Mouse (Mus musculus) cerebellum, adult 2 months (tissue): Measurements from ENCODE around the gene Emilin2. TPM values are rescaled to one million over a fixed set of nuclear protein-coding genes. Genes with fewer than 3 reads are reported as not detected.

Experiments
- DNase-seq, 2 experiments: peaks; one replicate each; pipeline ENCODE4 v3.0.0; 2021
- H3K27ac ChIP-seq: fragments of 200-500 bp; 2 replicates; pipeline ENCODE4 v1.5.1; 2012; ENCODE audit warnings: low read length, control low read depth, inconsistent platforms; ENCODE audit not compliant: insufficient read depth
- H3K27me3 ChIP-seq: fragments of 200-500 bp; 2 replicates; pipeline ENCODE4 v1.6.1; 2012; ENCODE audit warnings: inconsistent platforms, mild to moderate bottlenecking, low read length, moderate library complexity; ENCODE audit not compliant: control insufficient read depth, insufficient read depth
- H3K4me1 ChIP-seq: fragments of 200-500 bp; 2 replicates; pipeline ENCODE4 v1.6.1; 2011; ENCODE audit warnings: low read length; ENCODE audit not compliant: control insufficient read depth, insufficient read depth
- H3K4me3 ChIP-seq: fragments of 200-500 bp; replicated peaks from 2 replicates; pipeline ENCODE3; 2011; ENCODE audit warnings: mild to moderate bottlenecking, low read depth, low read length, control low read depth; ENCODE audit not compliant: insufficient read depth
- CTCF ChIP-seq: fragments of 200-500 bp; IDR thresholded peaks from 2 replicates; pipeline ENCODE4 v1.5.1; 2011; ENCODE audit warnings: low read depth, mild to moderate bottlenecking, control low read depth, low read length, moderate library complexity, borderline replicate concordance; ENCODE audit not compliant: insufficient read depth
- POLR2A ChIP-seq: fragments of 200-500 bp; IDR thresholded peaks from 2 replicates; pipeline ENCODE4 v1.6.1; 2011; ENCODE audit warnings: low read length, control low read depth, borderline replicate concordance; ENCODE audit not compliant: insufficient read depth
- WGBS: fragments of 180-500 bp; shearing (Covaris S2); methylation state at CpG from one replicate; pipeline ENCODE4 v1.1.7; 2018; 5-methylcytosine and 5-hydroxymethylcytosine counted together
- polyA plus RNA-seq: library from polyadenylated mRNA; depleted of rRNA; stranded (reverse); fragments of >200 nt; gene quantifications from 2 replicates; pipeline ENCODE4 v1.2.3, GENCODE M21; 2012; rRNA removed

Gene Emilin2
- polyA plus RNA-seq = 3.7 and 4.5 TPM in 2 replicates

GRCm38 (mm10) chr17:71311340-71312171, at the start of gene Emilin2:
Emilin2 (minus strand) TSS chr17:71311978.
- TF ChIP-seq POLR2A = no peak
- TF ChIP-seq CTCF = no peak
- no peak within 1 kb of the TSS for H3K27ac ChIP-seq
- 13% methylated on average over 20 of the region's 20 CpGs for WGBS
- DNase-seq = no peak
- peak within 1 kb of the TSS; percentile 29 for H3K4me3 ChIP-seq
- 0 out of 2 replicates have a peak, but pooled peaks cover 2% of the 10 kb centered on the region for H3K4me1 ChIP-seq
- H3K27me3 ChIP-seq = peaks cover 6% of the 10 kb centered on the region; the same call in 1 of the 2 replicates

- no peak for DNase-seq
- Histone ChIP-seq H3K4me3 (no peak overlapping the region), H3K27me3 (no peaks in the 10 kb centered on the region), H3K4me1 (no peaks in the 10 kb centered on the region), H3K27ac (no peak overlapping the region)
- TF ChIP-seq POLR2A (no peak), CTCF (no peak)
- 92% methylated on average over 3 of the region's 3 CpGs for WGBS
These were observed 43.7 kb upstream of the Emilin2 start for GRCm38 (mm10) chr17:71355526-71355925.

- Histone ChIP-seq H3K27ac (no peak overlapping the region), H3K27me3 (no peaks in the 10 kb centered on the region), H3K4me3 (no peak overlapping the region), H3K4me1 (no peaks in the 10 kb centered on the region)
- TF ChIP-seq POLR2A = no peak
- no peak for TF ChIP-seq CTCF
- DNase-seq = no peak
- 92% methylated on average over 11 of the region's 11 CpGs for WGBS
These were observed 42.4 kb upstream of the Emilin2 start for GRCm38 (mm10) chr17:71354205-71354604.

DNA sequence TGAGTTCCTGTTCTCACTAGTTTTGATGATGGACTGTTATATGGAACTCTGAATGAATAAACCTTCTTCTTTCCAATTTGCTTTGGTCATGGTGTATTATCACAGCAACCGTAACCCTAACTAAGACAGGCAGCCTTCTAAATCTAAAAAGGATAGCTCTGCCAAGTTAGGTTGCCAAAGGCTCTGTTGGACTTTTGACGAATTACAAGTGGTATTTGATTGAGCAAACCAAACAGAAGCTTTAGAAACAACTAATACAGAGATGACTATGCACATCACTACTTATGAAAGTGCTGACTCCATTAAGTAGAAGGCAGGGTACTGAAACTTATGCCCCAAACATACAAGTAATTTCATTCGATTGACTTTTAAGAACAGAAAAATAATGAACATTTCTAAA, 36.4 kb upstream of the Emilin2 start:
- TF ChIP-seq CTCF (no peak), POLR2A (no peak)
- no peaks in the 10 kb centered on the region for H3K4me1 ChIP-seq
- H3K27ac ChIP-seq = no peak overlapping the region
- no peak for DNase-seq
- H3K27me3 ChIP-seq = no peaks in the 10 kb centered on the region
- no peak overlapping the region for H3K4me3 ChIP-seq
- WGBS = 60% methylated on average over 3 of the region's 3 CpGs

GRCm38 (mm10) chr17:71342006-71342405, 30.2 kb upstream of the Emilin2 start:
- Histone ChIP-seq H3K27ac (no peak overlapping the region), H3K27me3 (no peaks in the 10 kb centered on the region), H3K4me1 (no peaks in the 10 kb centered on the region), H3K4me3 (no peak overlapping the region)
- TF ChIP-seq CTCF (no peak), POLR2A (no peak)
- no peak for DNase-seq
- 84% methylated on average over 3 of the region's 3 CpGs for WGBS

- DNase-seq = no peak
- TF ChIP-seq CTCF (no peak), POLR2A (no peak)
- no peak overlapping the region for H3K27ac ChIP-seq
- 94% methylated on average over 6 of the region's 6 CpGs for WGBS
- no peaks in the 10 kb centered on the region for H3K4me1 ChIP-seq
- H3K27me3 ChIP-seq = no peaks in the 10 kb centered on the region
- no peak overlapping the region for H3K4me3 ChIP-seq
These were observed 26.8 kb upstream of the Emilin2 start for GRCm38 (mm10) chr17:71338627-71339026.

DNA sequence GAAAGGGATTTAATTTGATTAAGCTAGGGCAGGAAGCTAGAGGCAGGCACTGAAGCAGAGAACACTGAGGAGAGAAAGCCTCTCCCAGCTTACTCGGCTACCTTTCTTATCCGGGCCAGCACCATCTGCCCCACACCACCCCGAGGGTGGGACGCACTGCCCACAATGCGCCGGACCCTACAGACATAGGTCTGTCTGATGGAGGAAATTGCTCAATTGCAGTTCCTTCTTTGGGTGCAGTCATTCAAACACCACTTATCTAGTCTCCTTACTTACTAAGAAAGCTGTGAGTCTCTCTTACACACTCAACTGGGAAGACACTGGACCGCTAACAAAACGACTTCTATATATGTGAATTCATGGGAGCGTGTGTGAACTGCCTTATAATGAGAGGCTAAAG, 25.8 kb upstream of the Emilin2 start:
- no peak for TF ChIP-seq CTCF
- TF ChIP-seq POLR2A = no peak
- DNase-seq = no peak
- WGBS = 86% methylated on average over 9 of the region's 9 CpGs

DNA sequence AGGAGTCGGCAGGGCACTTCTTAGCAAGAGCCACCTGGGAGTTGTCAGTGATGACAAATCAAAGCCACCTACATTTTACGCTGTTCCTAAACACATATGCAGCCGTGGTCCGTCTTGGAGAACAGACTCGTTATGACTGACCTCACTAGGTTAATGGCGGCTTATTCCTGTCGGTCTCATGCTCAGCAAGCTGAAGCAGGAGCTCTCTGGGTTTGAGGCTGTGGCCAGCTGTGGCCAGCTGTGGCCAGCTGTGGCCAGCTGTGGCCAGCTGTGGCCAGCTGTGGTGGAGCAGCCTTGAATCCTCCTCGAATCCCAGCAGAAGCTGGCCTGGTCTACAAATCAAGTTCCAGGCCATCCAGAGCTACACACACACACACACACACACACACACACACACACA, 24.6 kb upstream of the Emilin2 start:
- TF ChIP-seq CTCF (no peak), POLR2A (no peak)
- Histone ChIP-seq H3K27me3 (no peaks in the 10 kb centered on the region), H3K4me3 (no peak overlapping the region)

More for the DNA sequence above, 25.8 kb upstream of the Emilin2 start:
- no peak overlapping the region for H3K4me3 ChIP-seq
- no peak overlapping the region for H3K27ac ChIP-seq
- no peaks in the 10 kb centered on the region for H3K27me3 ChIP-seq
- no peaks in the 10 kb centered on the region for H3K4me1 ChIP-seq

More for the DNA sequence above, 24.6 kb upstream of the Emilin2 start:
- no peak for DNase-seq
- Histone ChIP-seq H3K4me1 (no peaks in the 10 kb centered on the region), H3K27ac (no peak overlapping the region)
- 81% methylated on average over 8 of the region's 8 CpGs for WGBS
